Mouse (Mus musculus): ENCODE results near the gene Hmgn5.

Hmgn5 gene

GRCm38 (mm10) chrX:109013283-109013682 is at the start of gene Hmgn5:
TSS of gene Hmgn5 (minus strand) at chrX:109013404.
- in situ Hi-C loops (cut with MboI, MseI) = no loop called here

- in situ Hi-C loops (cut with MboI, MseI) = no loop called here
These were observed 34.6 kb upstream of the Hmgn5 start for GRCm38 (mm10) chrX:109047773-109048172.

- in situ Hi-C loops (cut with MboI, MseI) = no loop called here
These were observed 13.0 kb upstream of the Hmgn5 start for GRCm38 (mm10) chrX:109026224-109026623.

GRCm38 (mm10) chrX:109020858-109021257 is 7.7 kb upstream of the Hmgn5 start:
- in situ Hi-C loops (cut with MboI, MseI) = no loop called here

GRCm38 (mm10) chrX:109014166-109014565 is 962 bp upstream of the Hmgn5 start:
- in situ Hi-C loops (cut with MboI, MseI) = no loop called here

GRCm38 (mm10) chrX:109013686-109014085 is 482 bp upstream of the Hmgn5 start:
- in situ Hi-C loops (cut with MboI, MseI) = no loop called here

- in situ Hi-C loops (cut with MboI, MseI) = no loop called here
These were observed 703 bp downstream of the Hmgn5 start for GRCm38 (mm10) chrX:109012371-109013031.

- in situ Hi-C loops (cut with MboI, MseI) = no loop called here
These were observed 1.5 kb downstream of the Hmgn5 start for GRCm38 (mm10) chrX:109011611-109012185.

GRCm38 (mm10) chrX:109001277-109001676 is 11.9 kb downstream of the Hmgn5 start:
- in situ Hi-C loops (cut with MboI, MseI) = no loop called here

Data from regulatory T cell (primary cell).